Mouse (Mus musculus): ENCODE results near the gene Slc2a10. TPM values are rescaled to one million over a fixed set of nuclear protein-coding genes. Genes with fewer than 3 reads are reported as not detected.
A peak's percentile ranks its signal among the peaks of the same experiment; 100 is the strongest.

The Slc2a10 gene
- 1.1 and 2.3 TPM in 2 replicates for polyA plus RNA-seq (2014; fragmentation: Nextera tagmentation; extraction: Ambion mirVana)

GRCm38 (mm10) chr2:165503259-165504203 is at the start of gene Slc2a10:
Gene Slc2a10, plus strand, starts transcription at chr2:165503787.
- Histone ChIP-seq H3K9ac (replicated peaks; ENCODE audit: low read depth, low read length) (peak within 1 kb of the TSS; percentile 50), H3K36me3 (ENCODE audit: control insufficient read depth, insufficient read depth, low read length) (no peaks in the 10 kb centered on the region), H3K4me1 (ENCODE audit: control insufficient read depth, insufficient read depth, low read length) (peaks cover 11% of the 10 kb centered on the region; the same call in 1 of the 2 replicates), H3K27ac (ENCODE audit: low read depth, low read length) (peak within 1 kb of the TSS; percentile 52; the same call in 1 of the 2 replicates), H3K9me3 (ENCODE audit: control insufficient read depth, low read length) (no peaks in the 10 kb centered on the region), H3K4me2 (ENCODE audit: low read depth, low read length) (peak within 1 kb of the TSS; percentile 42), H3K27me3 (ENCODE audit: control insufficient read depth, insufficient read depth, low read length) (no peaks in the 10 kb centered on the region), H3K4me3 (ENCODE audit: low read depth, low read length) (peak within 1 kb of the TSS; percentile 16)
- 5% methylated on average over 22 of the region's 32 CpGs for WGBS
- peak; percentile 63; the same call in 1 of the 2 replicates for ATAC-seq (ENCODE audit: low read depth)

DNA sequence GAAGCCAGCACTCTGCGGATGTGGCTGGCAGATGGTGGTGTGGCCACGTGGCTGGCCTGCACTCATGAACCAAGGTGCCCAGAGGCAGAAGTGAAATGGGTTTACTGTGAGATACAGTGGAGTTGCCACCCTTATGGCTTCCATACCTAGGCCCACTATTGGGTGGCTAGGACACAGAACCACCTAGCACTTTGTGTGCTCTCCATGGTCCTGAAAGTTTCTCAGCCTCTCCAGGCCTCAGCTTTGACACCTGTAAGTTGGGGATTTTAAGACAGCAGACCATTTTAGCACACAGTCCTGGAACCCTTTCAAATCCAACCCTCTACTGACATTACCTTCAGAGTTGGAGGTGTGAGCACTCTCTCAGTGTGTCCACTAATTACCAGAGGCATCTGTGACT is 46.9 kb upstream of the Slc2a10 start:
- WGBS, result 52% methylated on average over 2 of the region's 2 CpGs
- no peak overlapping the region for H3K4me3 ChIP-seq (ENCODE audit: low read depth, low read length)
- H3K27ac ChIP-seq (ENCODE audit: low read depth, low read length), result no peak overlapping the region
- H3K9me3 ChIP-seq (ENCODE audit: control insufficient read depth, low read length), result no peaks in the 10 kb centered on the region
- no peak for ATAC-seq (ENCODE audit: low read depth)
- no peak overlapping the region for H3K4me2 ChIP-seq (ENCODE audit: low read depth, low read length)
- no peak overlapping the region for H3K9ac ChIP-seq (replicated peaks; ENCODE audit: low read depth, low read length)
- H3K36me3 ChIP-seq (ENCODE audit: control insufficient read depth, insufficient read depth, low read length), result no peaks in the 10 kb centered on the region
- H3K4me1 ChIP-seq (ENCODE audit: control insufficient read depth, insufficient read depth, low read length), result no peaks in the 10 kb centered on the region
- H3K27me3 ChIP-seq (ENCODE audit: control insufficient read depth, insufficient read depth, low read length), result no peaks in the 10 kb centered on the region

DNA sequence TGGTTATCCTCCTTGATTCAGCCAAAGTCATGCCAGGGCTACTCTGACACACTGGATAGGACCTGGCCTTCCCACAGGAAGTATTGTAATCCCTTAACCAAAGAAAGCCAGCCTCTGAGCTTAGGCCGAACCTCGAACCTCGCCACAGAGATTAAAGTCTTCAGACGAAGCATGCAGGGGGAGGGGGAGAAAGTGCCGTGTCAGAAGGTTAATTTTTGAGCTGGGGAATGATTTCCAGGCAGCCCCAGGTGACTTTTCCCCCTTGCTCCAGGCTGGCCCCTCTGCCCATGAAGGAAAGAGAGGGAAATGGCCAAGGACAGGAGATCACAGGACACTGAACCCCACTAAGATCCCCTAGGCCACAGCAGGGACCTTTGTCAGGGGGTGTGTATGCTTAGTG is 45.4 kb upstream of the Slc2a10 start:
- 86% methylated on average over 5 of the region's 5 CpGs for WGBS
- H3K27me3 ChIP-seq (ENCODE audit: control insufficient read depth, insufficient read depth, low read length), result no peaks in the 10 kb centered on the region
- ATAC-seq (ENCODE audit: low read depth), result no peak
- no peak overlapping the region for H3K4me3 ChIP-seq (ENCODE audit: low read depth, low read length)
- H3K4me1 ChIP-seq (ENCODE audit: control insufficient read depth, insufficient read depth, low read length), result no peaks in the 10 kb centered on the region
- H3K36me3 ChIP-seq (ENCODE audit: control insufficient read depth, insufficient read depth, low read length), result no peaks in the 10 kb centered on the region
- H3K27ac ChIP-seq (ENCODE audit: low read depth, low read length), result no peak overlapping the region
- no peaks in the 10 kb centered on the region for H3K9me3 ChIP-seq (ENCODE audit: control insufficient read depth, low read length)
- no peak overlapping the region for H3K9ac ChIP-seq (replicated peaks; ENCODE audit: low read depth, low read length)
- H3K4me2 ChIP-seq (ENCODE audit: low read depth, low read length), result no peak overlapping the region

DNA sequence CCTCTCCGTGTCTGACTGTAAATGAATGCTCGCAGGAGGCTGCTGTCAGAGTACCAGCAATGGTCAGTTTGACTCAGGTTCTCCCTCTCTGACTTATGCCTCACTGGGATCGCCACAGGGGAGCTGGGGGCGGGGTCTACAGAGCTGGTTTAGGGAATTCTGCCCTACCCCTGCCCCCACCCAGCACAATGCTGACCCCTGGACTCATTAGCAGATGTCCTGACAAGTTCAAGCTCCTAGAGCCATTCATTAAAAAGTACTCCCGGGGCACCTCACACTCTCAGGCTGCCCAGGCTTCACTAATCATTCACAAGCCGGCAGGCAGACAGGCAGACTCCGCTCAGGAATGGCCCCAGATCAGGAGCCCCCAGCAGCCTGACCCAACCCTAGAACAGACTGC is 43.9 kb upstream of the Slc2a10 start:
- Histone ChIP-seq H3K27ac (ENCODE audit: low read depth, low read length) (no peak overlapping the region), H3K27me3 (ENCODE audit: control insufficient read depth, insufficient read depth, low read length) (no peaks in the 10 kb centered on the region), H3K9ac (replicated peaks; ENCODE audit: low read depth, low read length) (no peak overlapping the region), H3K9me3 (ENCODE audit: control insufficient read depth, low read length) (no peaks in the 10 kb centered on the region), H3K4me3 (ENCODE audit: low read depth, low read length) (no peak overlapping the region), H3K4me1 (ENCODE audit: control insufficient read depth, insufficient read depth, low read length) (no peaks in the 10 kb centered on the region), H3K36me3 (ENCODE audit: control insufficient read depth, insufficient read depth, low read length) (no peaks in the 10 kb centered on the region), H3K4me2 (ENCODE audit: low read depth, low read length) (no peak overlapping the region)
- no peak for ATAC-seq (ENCODE audit: low read depth)
- 24% methylated on average over 7 of the region's 7 CpGs for WGBS

GRCm38 (mm10) chr2:165467824-165468452 is 35.6 kb upstream of the Slc2a10 start:
- no peak overlapping the region for H3K27ac ChIP-seq (ENCODE audit: low read depth, low read length)
- no peak for ATAC-seq (ENCODE audit: low read depth)
- 55% methylated on average over 15 of the region's 15 CpGs for WGBS

DNA sequence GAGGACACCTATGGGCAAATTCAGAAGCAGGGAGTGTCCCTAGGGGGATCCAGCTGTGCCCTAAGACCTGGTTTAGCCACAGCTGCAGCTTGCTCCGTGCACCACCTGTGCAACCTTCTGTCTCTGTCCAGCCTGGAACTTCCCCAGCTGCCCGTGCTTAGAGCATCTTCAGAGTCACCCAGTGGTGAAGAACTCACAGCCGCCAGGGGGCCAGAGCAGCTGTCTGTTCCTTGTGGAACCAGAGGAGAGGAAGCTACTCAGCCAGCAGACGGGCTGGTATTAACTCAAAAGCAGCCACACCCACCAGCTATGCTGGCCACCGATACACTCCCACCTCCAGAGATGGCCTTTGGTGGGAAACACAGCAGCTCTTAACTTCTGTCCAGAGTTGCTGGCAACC is 33.4 kb upstream of the Slc2a10 start:
- Histone ChIP-seq H3K9me3 (ENCODE audit: control insufficient read depth, low read length) (no peaks in the 10 kb centered on the region), H3K27ac (ENCODE audit: low read depth, low read length) (no peak overlapping the region), H3K27me3 (ENCODE audit: control insufficient read depth, insufficient read depth, low read length) (peaks cover 6% of the 10 kb centered on the region; the same call in 1 of the 2 replicates), H3K4me2 (ENCODE audit: low read depth, low read length) (no peak overlapping the region), H3K36me3 (ENCODE audit: control insufficient read depth, insufficient read depth, low read length) (no peaks in the 10 kb centered on the region), H3K9ac (replicated peaks; ENCODE audit: low read depth, low read length) (no peak overlapping the region), H3K4me1 (ENCODE audit: control insufficient read depth, insufficient read depth, low read length) (peaks cover 8% of the 10 kb centered on the region; the same call in 1 of the 2 replicates), H3K4me3 (ENCODE audit: low read depth, low read length) (no peak overlapping the region)
- no peak for ATAC-seq (ENCODE audit: low read depth)
- 43% methylated on average over 5 of the region's 5 CpGs for WGBS

More at GRCm38 (mm10) chr2:165467824-165468452, 35.6 kb upstream of the Slc2a10 start:
- no peaks in the 10 kb centered on the region for H3K9me3 ChIP-seq (ENCODE audit: control insufficient read depth, low read length)
- H3K4me3 ChIP-seq (ENCODE audit: low read depth, low read length), result no peak overlapping the region
- H3K4me1 ChIP-seq (ENCODE audit: control insufficient read depth, insufficient read depth, low read length), result peaks cover 6% of the 10 kb centered on the region; the same call in 1 of the 2 replicates
- H3K9ac ChIP-seq (replicated peaks; ENCODE audit: low read depth, low read length), result no peak overlapping the region
- peaks cover 6% of the 10 kb centered on the region; the same call in 1 of the 2 replicates for H3K27me3 ChIP-seq (ENCODE audit: control insufficient read depth, insufficient read depth, low read length)
- H3K36me3 ChIP-seq (ENCODE audit: control insufficient read depth, insufficient read depth, low read length), result no peaks in the 10 kb centered on the region
- no peak overlapping the region for H3K4me2 ChIP-seq (ENCODE audit: low read depth, low read length)

- H3K9me3 ChIP-seq (ENCODE audit: control insufficient read depth, low read length), result no peaks in the 10 kb centered on the region
- peaks cover 6% of the 10 kb centered on the region; the same call in 1 of the 2 replicates for H3K27me3 ChIP-seq (ENCODE audit: control insufficient read depth, insufficient read depth, low read length)
- H3K27ac ChIP-seq (ENCODE audit: low read depth, low read length), result no peak overlapping the region
- H3K4me3 ChIP-seq (ENCODE audit: low read depth, low read length), result no peak overlapping the region
- H3K4me1 ChIP-seq (ENCODE audit: control insufficient read depth, insufficient read depth, low read length), result peaks cover 8% of the 10 kb centered on the region; the same call in 1 of the 2 replicates
- 87% methylated on average over 11 of the region's 11 CpGs for WGBS
- H3K9ac ChIP-seq (replicated peaks; ENCODE audit: low read depth, low read length), result no peak overlapping the region
- no peak overlapping the region for H3K4me2 ChIP-seq (ENCODE audit: low read depth, low read length)
- no peak for ATAC-seq (ENCODE audit: low read depth)
- H3K36me3 ChIP-seq (ENCODE audit: control insufficient read depth, insufficient read depth, low read length), result no peaks in the 10 kb centered on the region
These were observed 31.6 kb upstream of the Slc2a10 start for GRCm38 (mm10) chr2:165471943-165472342.

DNA sequence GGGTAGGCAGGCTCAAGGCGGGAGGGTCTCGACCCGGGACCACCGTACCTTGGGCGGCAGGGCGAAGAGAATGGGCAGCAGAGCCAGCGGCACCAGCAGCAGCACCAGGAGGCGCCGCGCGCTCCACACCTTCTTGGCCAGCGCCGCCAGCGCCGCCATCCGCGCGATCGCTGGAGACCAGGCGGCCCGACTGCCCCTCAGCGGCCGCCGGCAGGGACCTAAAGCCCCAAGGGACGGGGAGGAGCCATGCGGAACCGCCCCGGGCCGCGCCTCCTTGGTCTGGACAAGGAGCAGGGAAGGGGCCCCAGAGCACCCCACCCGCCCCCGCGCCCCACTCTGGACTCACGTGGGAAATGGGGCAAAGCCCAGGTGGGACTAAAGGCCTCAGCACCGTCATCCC is 30.6 kb upstream of the Slc2a10 start, which contains the start of gene Slc13a3:
TSS of gene Slc13a3 (minus strand) at position 228 of the 400 bp plus-strand sequence.
- H3K27ac ChIP-seq (ENCODE audit: low read depth, low read length), result no peak within 1 kb of the TSS
- H3K9ac ChIP-seq (replicated peaks; ENCODE audit: low read depth, low read length), result peak within 1 kb of the TSS; percentile 34
- peak within 1 kb of the TSS; percentile 40 for H3K4me2 ChIP-seq (ENCODE audit: low read depth, low read length)
- 3% methylated on average over 35 of the region's 35 CpGs for WGBS
- peaks cover 8% of the 10 kb centered on the region; the same call in 1 of the 2 replicates for H3K4me1 ChIP-seq (ENCODE audit: control insufficient read depth, insufficient read depth, low read length)
- H3K27me3 ChIP-seq (ENCODE audit: control insufficient read depth, insufficient read depth, low read length), result peaks cover 6% of the 10 kb centered on the region; the same call in 1 of the 2 replicates
- no peak for ATAC-seq (ENCODE audit: low read depth)
- no peaks in the 10 kb centered on the region for H3K36me3 ChIP-seq (ENCODE audit: control insufficient read depth, insufficient read depth, low read length)
- H3K9me3 ChIP-seq (ENCODE audit: control insufficient read depth, low read length), result no peaks in the 10 kb centered on the region
- H3K4me3 ChIP-seq (ENCODE audit: low read depth, low read length), result 0 out of 2 replicates have a peak within 1 kb of the TSS, but pooled peaks have one; percentile 4
